In genomic region chr15:12193880-12194816, GRCm38 (mm10) we compare ENCODE assay signal across 7 mouse cellular contexts. TPM values are rescaled to one million over a fixed set of nuclear protein-coding genes. Genes with fewer than 3 reads are reported as not detected.
DNase-seq lines count a peak whose midpoint lies in the region; ATAC-seq and TF ChIP-seq lines count a peak whose summit lies in the region.

No protein-coding gene starts in this region.

- peak; percentile 82 for ATAC-seq in limb, embryonic 14.5 days (ENCODE audit: low FRiP score, low read depth)
- no peak for ATAC-seq in midbrain, embryonic 16.5 days
- ATAC-seq in inflammation-experienced regulatory T-cells, adult 6 months = no peak

- no peaks in the 10 kb centered on the region for H3K9me3 ChIP-seq in limb, embryonic 14.5 days (ENCODE audit: control insufficient read depth, low read length)
- H3K9me3 ChIP-seq in midbrain, embryonic 16.5 days (replicated peaks; ENCODE audit: control insufficient read depth, low read length, poor library complexity, severe bottlenecking) = no peaks in the 10 kb centered on the region

- H3K36me3 ChIP-seq in limb, embryonic 14.5 days (ENCODE audit: control insufficient read depth, insufficient read depth, low read length) = peaks cover 7% of the 10 kb centered on the region; the same call in 1 of the 2 replicates
- no peaks in the 10 kb centered on the region for H3K36me3 ChIP-seq in midbrain, embryonic 16.5 days (ENCODE audit: control insufficient read depth, insufficient read depth, low read length)

- TF ChIP-seq POLR2A in limb, embryonic 14.5 days (IDR thresholded peaks at IDR 0.05; ENCODE audit: borderline replicate concordance, extremely low read depth, insufficient read depth, insufficient read length) = no peak

- H3K9ac ChIP-seq in limb, embryonic 14.5 days (ENCODE audit: low read depth, low read length, severe bottlenecking) = no peak overlapping the region; the same call in 1 of the 2 replicates
- no peak overlapping the region for H3K9ac ChIP-seq in midbrain, embryonic 16.5 days (ENCODE audit: low read depth, low read length)

- no peaks in the 10 kb centered on the region for H3K27me3 ChIP-seq in limb, embryonic 14.5 days (ENCODE audit: control insufficient read depth, insufficient read depth, low read length)
- H3K27me3 ChIP-seq in midbrain, embryonic 16.5 days (ENCODE audit: control insufficient read depth, insufficient read depth, low read depth, low read length) = no peaks in the 10 kb centered on the region

- peak overlapping the region; percentile 28 for H3K4me2 ChIP-seq in limb, embryonic 14.5 days (replicated peaks; ENCODE audit: low read depth, low read length, severe bottlenecking)
- no peak overlapping the region for H3K4me2 ChIP-seq in midbrain, embryonic 16.5 days (ENCODE audit: low read length)

- H3K27ac ChIP-seq in limb, embryonic 14.5 days (replicated peaks; ENCODE audit: low read depth, low read length) = peak overlapping the region; percentile 84
- no peak overlapping the region for H3K27ac ChIP-seq in midbrain, embryonic 16.5 days (ENCODE audit: low read length)

- H3K4me3 ChIP-seq in limb, embryonic 14.5 days (replicated peaks; ENCODE audit: low read length) = no peak overlapping the region
- no peak overlapping the region for H3K4me3 ChIP-seq in midbrain, embryonic 16.5 days (ENCODE audit: low read depth, low read length)

- WGBS in limb, embryonic 14.5 days = 25% methylated on average over 25 of the region's 25 CpGs
- 74% methylated on average over 25 of the region's 25 CpGs for WGBS in midbrain, embryonic 16.5 days

- H3K4me1 ChIP-seq in limb, embryonic 14.5 days (ENCODE audit: control insufficient read depth, insufficient read depth, low read length) = peaks cover 28% of the 10 kb centered on the region
- no peaks in the 10 kb centered on the region for H3K4me1 ChIP-seq in midbrain, embryonic 16.5 days (ENCODE audit: control insufficient read depth, insufficient read depth, low read length)

- peak; percentile 75 for DNase-seq in urinary bladder, postnatal 14 days (ENCODE audit: low spot score)
- DNase-seq in urinary bladder, postnatal 10 days (ENCODE audit: low spot score) = no peak
- peak; percentile 69 for DNase-seq in forelimb bud, embryonic 11.5 days (ENCODE audit: low read depth, low spot score)
- peak; percentile 75 for DNase-seq in limb, embryonic 14.5 days (ENCODE audit: low spot score)
- no peak for DNase-seq in cerebellum, postnatal 25 days

RNA-seq across cellular contexts. Expression of gene Mtmr12, which starts 10.7 kb away (rescaled TPM):
- 20.7 and 25.2 TPM in 2 replicates for polyA plus RNA-seq in limb, embryonic 14.5 days (2012; rRNA removed)
- 16.6 and 18.2 TPM in 2 replicates for polyA plus RNA-seq in limb, embryonic 14.5 days (2014; fragmentation: Nextera tagmentation; extraction: Ambion mirVana)
- 8.1 TPM in 2 replicates for polyA plus RNA-seq in midbrain, embryonic 16.5 days (2015; fragmentation: Nextera tagmentation; extraction: Ambion mirVana)
- polyA plus RNA-seq in inflammation-experienced regulatory T-cells, adult 6 months (2017; shearing (Covaris generic)) = 10 to 100 TPM; 22.2 to 26.2 (median 25.0) TPM

Comparison
In these comparisons a context has a peak if more than half of its experiments do, and no peak if none do; other contexts are left out.
1. DNase-seq: peak in urinary bladder, postnatal 14 days (single experiment), forelimb bud, embryonic 11.5 days (single experiment) and limb, embryonic 14.5 days (single experiment); none in urinary bladder, postnatal 10 days (single experiment) and cerebellum, postnatal 25 days (0 of 2).